Mouse (Mus musculus): Measurements from ENCODE around the gene Atp6v1g3. TPM values are rescaled to one million over a fixed set of nuclear protein-coding genes. Genes with fewer than 3 reads are reported as not detected.

Gene Atp6v1g3
- polyA plus RNA-seq, 1 experiment from 2014 or later, result not detected

DNA sequence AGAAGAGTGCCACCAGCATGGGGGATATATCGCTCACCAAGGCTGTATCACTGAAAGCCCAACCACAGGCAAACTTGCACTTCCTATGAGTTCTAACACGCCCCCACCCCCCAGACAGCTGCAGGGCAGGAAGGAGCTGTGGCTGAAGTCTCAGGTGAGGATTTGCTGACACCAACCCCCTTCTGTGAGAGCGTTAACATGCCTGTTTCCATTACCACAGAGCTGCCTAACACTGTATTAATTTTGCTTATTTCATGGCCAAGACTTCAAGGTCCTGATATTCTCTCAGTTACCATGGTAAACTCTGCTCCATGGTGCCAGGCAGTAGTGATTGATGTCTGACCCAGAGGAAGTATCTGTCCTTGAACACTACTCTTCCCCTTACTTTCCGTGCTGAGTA lies 26.0 kb downstream of the Atp6v1g3 start:
- 48% methylated on average over 4 of the region's 4 CpGs for WGBS
- Histone ChIP-seq H3K4me1 (no peaks in the 10 kb centered on the region), H3K27ac (no peak overlapping the region)

DNA sequence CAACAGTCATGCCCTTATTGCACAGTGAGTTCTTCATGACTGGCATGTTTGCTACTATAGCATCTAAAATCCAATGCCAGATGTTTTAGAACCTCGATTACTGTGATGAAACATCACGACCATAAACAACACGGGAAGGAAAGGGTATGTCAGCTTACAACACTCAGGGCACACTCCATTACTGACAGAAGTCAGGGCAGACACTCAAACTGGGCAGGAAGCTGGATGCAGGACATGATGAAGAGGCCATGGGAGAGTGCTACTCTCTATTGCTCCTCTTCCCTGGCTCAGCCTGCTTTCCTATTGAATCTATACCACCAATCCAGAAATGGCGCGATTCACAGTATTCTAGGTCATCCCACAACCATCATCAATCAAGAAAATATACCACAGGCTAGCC lies 28.4 kb downstream of the Atp6v1g3 start:
- H3K4me3 ChIP-seq, result no peak overlapping the region
- 81% methylated on average over 5 of the region's 5 CpGs for WGBS
- H3K4me1 ChIP-seq, result no peaks in the 10 kb centered on the region

More for the DNA sequence above, 26.0 kb downstream of the Atp6v1g3 start:
- Histone ChIP-seq H3K27me3 (ENCODE audit: insufficient read depth, poor library complexity, severe bottlenecking) (no peaks in the 10 kb centered on the region), H3K9me3 (no peaks in the 10 kb centered on the region), H3K36me3 (no peaks in the 10 kb centered on the region), H3K4me3 (no peak overlapping the region)
- DNase-seq (ENCODE audit: low spot score), result no peak

DNA sequence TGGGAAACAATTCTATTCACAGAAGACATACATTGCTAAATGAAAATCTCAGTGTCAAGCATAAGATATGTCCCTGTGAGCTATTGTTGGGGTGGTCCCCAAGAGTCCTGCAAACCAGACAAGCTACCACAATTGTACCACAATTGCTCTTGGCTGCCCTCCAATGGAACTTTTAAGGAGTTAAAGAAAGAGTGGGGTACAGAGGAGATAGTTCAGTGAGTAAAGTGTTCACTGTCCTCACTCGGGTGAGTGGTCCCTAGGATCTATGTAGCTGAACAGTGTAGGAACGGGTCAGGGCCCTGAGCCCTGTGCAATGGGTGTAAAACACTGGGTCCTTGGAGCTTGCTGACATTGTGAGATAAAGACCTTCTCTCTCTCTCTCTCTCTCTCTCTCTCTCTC lies 29.2 kb downstream of the Atp6v1g3 start:
- Histone ChIP-seq H3K36me3 (no peaks in the 10 kb centered on the region), H3K4me1 (no peaks in the 10 kb centered on the region), H3K9me3 (no peaks in the 10 kb centered on the region), H3K27ac (no peak overlapping the region), H3K4me3 (no peak overlapping the region), H3K27me3 (ENCODE audit: insufficient read depth, poor library complexity, severe bottlenecking) (no peaks in the 10 kb centered on the region)
- WGBS, result 75% methylated on average over 2 of the region's 2 CpGs
- no peak for DNase-seq (ENCODE audit: low spot score)

More for the DNA sequence above, 28.4 kb downstream of the Atp6v1g3 start:
- DNase-seq (ENCODE audit: low spot score), result no peak
- Histone ChIP-seq H3K27ac (no peak overlapping the region), H3K9me3 (no peaks in the 10 kb centered on the region), H3K27me3 (ENCODE audit: insufficient read depth, poor library complexity, severe bottlenecking) (no peaks in the 10 kb centered on the region), H3K36me3 (no peaks in the 10 kb centered on the region)

DNA sequence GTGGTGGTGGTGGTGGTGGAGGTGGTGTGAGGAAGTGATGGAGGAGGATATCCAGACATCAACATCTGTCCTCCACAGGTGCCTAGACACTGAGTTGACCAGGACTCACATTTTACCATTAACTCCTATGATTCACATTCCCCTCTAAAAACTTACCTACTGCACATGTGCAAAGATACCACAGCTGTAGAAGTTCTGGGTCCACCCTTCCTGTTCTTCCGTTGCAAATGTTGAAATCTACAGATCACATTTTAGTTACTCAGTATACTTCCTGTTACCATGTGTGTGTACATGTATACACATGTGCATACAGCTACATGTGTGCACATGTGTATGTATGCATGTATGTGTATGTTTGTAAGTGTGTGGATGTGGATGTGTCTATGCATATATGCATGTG lies 29.8 kb downstream of the Atp6v1g3 start:
- DNase-seq (ENCODE audit: low spot score), result no peak
- H3K36me3 ChIP-seq, result no peaks in the 10 kb centered on the region
- no peaks in the 10 kb centered on the region for H3K4me1 ChIP-seq
- H3K27me3 ChIP-seq (ENCODE audit: insufficient read depth, poor library complexity, severe bottlenecking), result no peaks in the 10 kb centered on the region
- H3K9me3 ChIP-seq, result no peaks in the 10 kb centered on the region
- no peak overlapping the region for H3K4me3 ChIP-seq
- no peak overlapping the region for H3K27ac ChIP-seq
- WGBS, result 81% methylated on average over 1 of the region's 1 CpGs

DNA sequence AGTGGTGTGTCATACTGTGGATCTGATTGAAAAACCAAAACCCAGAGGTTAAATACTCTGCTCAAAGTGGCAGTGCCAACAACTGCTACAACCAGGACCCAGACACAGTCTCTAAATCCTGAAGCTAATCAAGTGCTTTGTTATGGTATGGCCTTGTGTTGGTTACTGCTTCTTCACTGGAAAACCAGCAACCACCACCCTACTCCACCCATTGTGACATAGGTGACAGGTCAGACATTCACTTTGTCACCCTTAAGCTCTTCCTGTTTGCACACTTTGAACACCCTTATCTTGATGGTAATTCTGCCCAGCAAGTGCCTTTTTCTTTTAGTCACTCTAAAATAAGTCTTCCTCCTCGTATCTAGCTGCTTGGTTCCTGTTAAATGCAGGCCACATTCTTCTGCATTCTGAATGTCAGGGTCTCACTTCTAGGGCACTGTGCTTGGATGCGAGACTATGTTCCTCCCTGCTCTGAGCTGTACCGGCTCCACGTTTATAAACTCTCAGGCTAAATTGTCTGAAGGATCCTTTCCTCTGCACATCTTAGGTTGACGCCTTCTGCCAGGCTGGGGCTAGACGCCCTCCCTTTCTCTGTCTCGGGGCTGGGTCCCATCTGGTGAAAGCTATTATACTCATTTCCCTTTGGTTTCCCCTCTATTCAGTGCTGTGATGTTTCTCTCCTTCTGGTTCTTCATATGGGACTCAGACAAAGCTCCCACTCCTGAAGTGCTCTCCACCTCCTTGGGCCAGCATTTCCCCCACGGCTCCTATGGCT lies 30.8 kb downstream of the Atp6v1g3 start:
- Histone ChIP-seq H3K36me3 (no peaks in the 10 kb centered on the region), H3K27ac (no peak overlapping the region), H3K27me3 (ENCODE audit: insufficient read depth, poor library complexity, severe bottlenecking) (no peaks in the 10 kb centered on the region), H3K4me1 (no peaks in the 10 kb centered on the region), H3K4me3 (no peak overlapping the region), H3K9me3 (no peaks in the 10 kb centered on the region)
- 63% methylated on average over 8 of the region's 8 CpGs for WGBS
- no peak for DNase-seq (ENCODE audit: low spot score)

DNA sequence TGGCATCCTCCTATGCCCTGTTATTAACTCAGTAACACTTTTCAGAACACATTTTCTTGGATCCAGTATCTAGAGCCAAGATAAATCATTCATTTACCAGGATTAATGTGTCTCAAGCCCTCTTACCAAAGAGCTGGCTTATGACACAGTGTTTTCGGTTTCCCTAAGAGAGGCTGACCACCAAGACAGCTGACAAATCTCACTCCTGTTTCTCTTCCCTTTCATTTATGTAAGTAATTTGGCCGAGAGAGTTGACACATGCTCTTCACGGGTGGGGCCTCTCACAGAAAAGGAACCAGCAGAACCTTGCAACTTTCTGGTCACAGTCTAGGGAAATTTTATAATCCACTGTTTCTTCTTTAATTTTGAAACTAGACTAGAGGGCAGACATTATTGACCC lies 49.1 kb downstream of the Atp6v1g3 start:
- WGBS, result 72% methylated on average over 3 of the region's 3 CpGs
- H3K27me3 ChIP-seq (ENCODE audit: insufficient read depth, poor library complexity, severe bottlenecking), result no peaks in the 10 kb centered on the region
- no peak overlapping the region for H3K27ac ChIP-seq
- no peaks in the 10 kb centered on the region for H3K36me3 ChIP-seq
- H3K4me1 ChIP-seq, result no peaks in the 10 kb centered on the region
- no peaks in the 10 kb centered on the region for H3K9me3 ChIP-seq
- no peak overlapping the region for H3K4me3 ChIP-seq
- no peak for DNase-seq (ENCODE audit: low spot score)

DNA sequence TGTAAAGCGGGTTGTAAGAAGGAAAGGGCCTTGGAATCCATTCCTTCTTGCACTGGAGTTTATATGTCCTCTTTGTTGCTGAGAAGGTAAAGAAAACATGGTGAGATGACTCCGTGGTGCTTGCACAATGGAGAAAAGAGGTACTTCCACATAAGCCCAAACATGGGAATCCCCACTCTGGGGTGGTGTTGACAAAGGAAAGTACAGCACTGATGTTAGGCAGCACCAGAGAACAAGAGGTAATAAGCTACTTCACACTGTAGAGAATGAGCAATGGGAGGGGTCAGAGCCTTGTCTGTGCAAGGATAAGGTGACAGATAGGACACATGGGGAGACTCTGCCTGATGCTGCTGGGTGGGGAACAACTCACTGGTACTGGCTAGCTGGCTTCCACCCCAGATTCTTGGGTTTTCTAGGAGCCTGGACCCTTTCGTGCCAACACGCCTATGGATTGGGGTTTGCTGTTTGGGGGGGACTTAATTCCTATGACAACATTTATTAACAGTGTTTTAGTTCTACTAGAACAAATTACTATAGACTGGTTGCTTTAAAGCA lies 49.6 kb downstream of the Atp6v1g3 start:
- WGBS, result 78% methylated on average over 4 of the region's 4 CpGs
- H3K4me3 ChIP-seq, result no peak overlapping the region
- H3K4me1 ChIP-seq, result no peaks in the 10 kb centered on the region
- no peaks in the 10 kb centered on the region for H3K36me3 ChIP-seq
- no peak overlapping the region for H3K27ac ChIP-seq
- no peak for DNase-seq (ENCODE audit: low spot score)
- no peaks in the 10 kb centered on the region for H3K9me3 ChIP-seq
- H3K27me3 ChIP-seq (ENCODE audit: insufficient read depth, poor library complexity, severe bottlenecking), result no peaks in the 10 kb centered on the region

DNA sequence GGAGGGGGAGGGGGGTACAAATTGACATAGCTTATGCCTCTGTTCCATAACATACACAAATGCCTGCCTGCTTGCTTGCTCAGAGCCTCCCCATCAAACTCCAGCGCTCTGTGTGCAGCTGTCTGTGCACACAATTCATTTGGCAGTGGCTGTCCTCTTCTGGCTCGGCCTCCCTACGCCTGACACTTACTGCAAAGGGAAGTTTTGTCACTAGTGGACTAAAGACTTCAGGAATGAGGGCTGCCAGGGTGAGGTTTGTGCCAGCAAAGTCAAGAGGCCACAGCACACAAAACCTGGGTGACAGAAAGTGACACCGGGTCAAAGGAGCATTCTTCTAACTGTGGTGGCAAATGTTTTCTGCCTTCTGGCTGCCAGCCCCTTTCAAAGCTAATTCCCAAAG lies 52.6 kb downstream of the Atp6v1g3 start:
- H3K27me3 ChIP-seq (ENCODE audit: insufficient read depth, poor library complexity, severe bottlenecking), result no peaks in the 10 kb centered on the region
- no peak for DNase-seq (ENCODE audit: low spot score)
- H3K36me3 ChIP-seq, result no peaks in the 10 kb centered on the region
- H3K4me3 ChIP-seq, result no peak overlapping the region
- WGBS, result 70% methylated on average over 4 of the region's 4 CpGs
- no peak overlapping the region for H3K27ac ChIP-seq
- H3K9me3 ChIP-seq, result no peaks in the 10 kb centered on the region
- H3K4me1 ChIP-seq, result no peaks in the 10 kb centered on the region

DNA sequence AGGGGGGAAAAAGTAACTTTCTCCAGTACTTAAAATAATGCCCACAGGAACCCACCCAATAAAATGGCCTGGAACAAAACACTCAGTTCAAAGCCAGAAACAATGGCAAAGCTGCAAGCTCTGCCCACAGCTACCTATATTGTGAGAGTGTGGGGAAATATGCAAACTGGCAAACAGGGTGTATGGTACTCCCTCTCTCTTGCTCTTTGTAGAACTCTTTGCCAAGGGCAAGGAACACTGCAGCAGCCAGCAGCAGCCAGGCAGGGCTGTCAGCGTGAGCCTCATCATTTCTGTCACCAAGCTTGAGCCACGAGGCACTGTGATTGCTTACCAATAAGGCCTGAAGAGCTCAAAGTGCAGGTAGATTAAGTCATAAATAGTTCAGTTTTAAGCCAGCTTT lies 53.0 kb downstream of the Atp6v1g3 start:
- no peaks in the 10 kb centered on the region for H3K4me1 ChIP-seq
- no peak overlapping the region for H3K4me3 ChIP-seq
- no peaks in the 10 kb centered on the region for H3K9me3 ChIP-seq
- no peaks in the 10 kb centered on the region for H3K27me3 ChIP-seq (ENCODE audit: insufficient read depth, poor library complexity, severe bottlenecking)
- DNase-seq (ENCODE audit: low spot score), result no peak
- no peaks in the 10 kb centered on the region for H3K36me3 ChIP-seq
- WGBS, result 67% methylated on average over 2 of the region's 2 CpGs
- H3K27ac ChIP-seq, result no peak overlapping the region

DNA sequence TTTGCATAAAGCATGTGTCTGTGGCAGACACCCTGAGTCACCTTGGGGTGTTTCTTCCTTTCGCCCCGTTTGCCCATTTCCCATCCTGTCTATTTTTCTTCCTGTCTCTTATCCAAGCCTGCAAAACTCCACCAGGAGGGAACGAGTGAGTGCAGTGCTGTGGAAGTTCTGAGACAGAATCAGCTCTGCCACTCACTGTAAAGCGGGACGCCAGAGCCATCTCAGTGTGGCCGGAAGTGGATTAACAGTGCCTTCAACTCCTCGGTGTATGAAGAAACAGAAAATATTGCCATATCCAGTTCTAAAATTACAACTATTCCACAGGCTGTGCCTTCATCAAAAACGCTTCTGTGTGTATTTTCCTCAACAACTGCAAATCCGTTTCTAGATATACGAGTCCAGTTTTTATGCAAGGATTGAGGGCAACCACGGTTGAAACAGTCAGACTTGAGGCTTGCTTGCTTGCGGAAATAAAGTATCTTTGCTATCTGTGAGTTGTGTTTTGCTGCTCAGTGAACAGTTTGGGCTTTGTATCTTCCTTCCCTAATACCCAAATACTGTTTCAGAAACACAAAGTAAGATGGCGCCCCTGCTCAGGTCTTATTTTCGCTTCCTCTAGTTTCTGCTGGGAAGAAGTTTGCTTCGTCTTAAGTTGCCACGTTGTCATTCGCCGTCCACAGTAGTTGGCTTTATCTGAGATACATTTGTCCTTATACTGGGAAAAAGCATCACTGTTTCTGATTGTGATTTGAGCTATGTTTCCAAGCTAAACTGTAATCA lies 54.1 kb downstream of the Atp6v1g3 start:
- H3K4me1 ChIP-seq, result no peaks in the 10 kb centered on the region
- no peaks in the 10 kb centered on the region for H3K9me3 ChIP-seq
- no peaks in the 10 kb centered on the region for H3K27me3 ChIP-seq (ENCODE audit: insufficient read depth, poor library complexity, severe bottlenecking)
- no peaks in the 10 kb centered on the region for H3K36me3 ChIP-seq
- H3K4me3 ChIP-seq, result no peak overlapping the region
- 63% methylated on average over 18 of the region's 18 CpGs for WGBS
- no peak for DNase-seq (ENCODE audit: low spot score)
- no peak overlapping the region for H3K27ac ChIP-seq

DNA sequence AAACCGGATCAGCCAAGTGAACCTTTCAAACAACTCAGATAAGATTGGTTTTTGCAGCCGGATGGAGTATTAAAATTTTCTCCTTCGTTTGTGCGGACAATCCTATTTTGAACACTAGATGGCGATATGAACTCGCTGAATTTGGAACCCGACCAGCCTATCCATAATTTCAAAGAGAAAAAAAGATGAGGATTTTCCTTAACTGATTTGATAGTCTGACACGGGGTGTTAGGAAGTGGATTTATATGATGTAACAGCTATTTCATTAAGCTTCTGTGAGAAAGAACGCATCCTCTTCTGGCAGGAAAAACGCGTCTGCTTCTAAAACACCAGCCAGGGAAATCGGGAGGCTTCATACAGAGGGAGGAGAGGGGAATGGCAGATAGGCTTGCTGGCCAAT lies 54.8 kb downstream of the Atp6v1g3 start:
- DNase-seq (ENCODE audit: low spot score), result no peak
- no peaks in the 10 kb centered on the region for H3K9me3 ChIP-seq
- H3K36me3 ChIP-seq, result no peaks in the 10 kb centered on the region
- 17% methylated on average over 12 of the region's 12 CpGs for WGBS
- H3K27ac ChIP-seq, result no peak overlapping the region
- H3K4me1 ChIP-seq, result no peaks in the 10 kb centered on the region
- H3K27me3 ChIP-seq (ENCODE audit: insufficient read depth, poor library complexity, severe bottlenecking), result no peaks in the 10 kb centered on the region
- no peak overlapping the region for H3K4me3 ChIP-seq

DNA sequence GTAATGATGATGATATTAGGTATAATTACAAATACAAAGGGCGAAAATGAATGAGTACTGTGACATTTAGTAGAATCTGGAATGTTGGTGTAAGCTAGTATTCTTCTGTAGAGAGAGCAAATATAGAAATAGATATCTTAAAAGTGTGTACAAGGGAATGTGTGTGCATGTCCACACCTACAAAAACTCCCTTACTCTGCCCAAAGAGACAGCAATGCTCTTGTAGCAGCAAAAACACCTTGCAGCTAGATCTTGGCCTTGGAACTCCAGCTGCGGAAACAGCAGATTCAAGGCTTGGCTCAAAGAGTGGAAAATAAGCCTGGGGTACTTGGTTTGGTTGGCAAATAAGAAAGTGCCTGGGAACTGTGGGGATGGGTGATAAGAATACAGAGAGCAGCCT lies 57.0 kb downstream of the Atp6v1g3 start:
- no peak overlapping the region for H3K27ac ChIP-seq
- no peaks in the 10 kb centered on the region for H3K9me3 ChIP-seq
- H3K4me1 ChIP-seq, result no peaks in the 10 kb centered on the region
- 83% methylated on average over 2 of the region's 2 CpGs for WGBS
- no peak overlapping the region for H3K4me3 ChIP-seq
- no peaks in the 10 kb centered on the region for H3K27me3 ChIP-seq (ENCODE audit: insufficient read depth, poor library complexity, severe bottlenecking)
- no peak for DNase-seq (ENCODE audit: low spot score)
- no peaks in the 10 kb centered on the region for H3K36me3 ChIP-seq

DNA sequence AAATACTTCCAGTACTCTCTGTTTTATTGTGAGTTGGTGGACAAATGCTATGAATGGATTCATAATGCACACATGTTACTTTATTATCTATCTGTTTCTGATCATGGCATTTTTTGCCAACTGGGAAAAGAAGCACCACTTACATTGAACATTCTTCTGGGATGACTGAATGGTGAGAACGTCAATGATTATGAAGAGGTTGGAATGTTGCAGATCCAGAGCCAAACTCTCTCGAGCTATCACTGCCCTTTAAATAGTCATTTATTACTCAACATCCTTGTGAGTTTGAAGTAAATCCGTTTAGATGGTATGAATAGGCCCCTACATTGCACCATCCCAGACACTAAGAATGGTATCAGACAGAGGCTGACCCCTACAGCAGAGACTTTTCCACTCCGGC lies 58.1 kb downstream of the Atp6v1g3 start:
- WGBS, result 61% methylated on average over 4 of the region's 4 CpGs

More for the DNA sequence above, 58.1 kb downstream of the Atp6v1g3 start:
- H3K4me3 ChIP-seq, result no peak overlapping the region
- no peaks in the 10 kb centered on the region for H3K9me3 ChIP-seq
- DNase-seq (ENCODE audit: low spot score), result no peak
- no peaks in the 10 kb centered on the region for H3K36me3 ChIP-seq
- no peaks in the 10 kb centered on the region for H3K4me1 ChIP-seq
- H3K27me3 ChIP-seq (ENCODE audit: insufficient read depth, poor library complexity, severe bottlenecking), result no peaks in the 10 kb centered on the region
- H3K27ac ChIP-seq, result no peak overlapping the region
